Comparison of ENCODE assay signal across 9 mouse cellular contexts in genomic region chr10:128369599-128369998, GRCm38 (mm10). TPM values are rescaled to one million over a fixed set of nuclear protein-coding genes. Genes with fewer than 3 reads are reported as not detected.
DNase-seq lines count a peak whose midpoint lies in the region; ATAC-seq and TF ChIP-seq lines count a peak whose summit lies in the region.
"Had no signal": no experiment of that assay in that cellular context is flagged by ENCODE, and none has a peak within 500 bp of the region (broad histone marks: within the 10 kb centered on the region; RNA-seq: fewer than 3 reads in every experiment).

No protein-coding gene starts in this region.

- no peak for DNase-seq in heart, adult 18-20 months
- no peak for DNase-seq in G1E (ENCODE audit: low spot score)
- DNase-seq in heart, postnatal 0 days (ENCODE audit: low spot score) = no peak
- no peak for DNase-seq in adrenal gland, adult 2 months
- DNase-seq in embryo, embryonic 9.5 days (ENCODE audit: extremely low spot score) = no peak
- DNase-seq in kidney, postnatal 14 days = no peak

- TF ChIP-seq CTCF in G1E (IDR thresholded peaks at IDR 0.05; ENCODE audit: low read depth, low read length) = no peak
- TF ChIP-seq CTCF in heart, postnatal 0 days (IDR thresholded peaks at IDR 0.05; ENCODE audit: low read depth) = no peak

- peak overlapping the region; percentile 78; the same call in 1 of the 2 replicates for H3K9ac ChIP-seq in heart, embryonic 11.5 days (ENCODE audit: low read depth, low read length)
- H3K9ac ChIP-seq in heart, postnatal 0 days (replicated peaks; ENCODE audit: low read depth, low read length) = 0 out of 2 replicates have a peak overlapping the region, but pooled peaks have one; percentile 73

- H3K4me2 ChIP-seq in heart, embryonic 11.5 days = peak overlapping the region; percentile 94
- peak overlapping the region; percentile 82 for H3K4me2 ChIP-seq in heart, postnatal 0 days (ENCODE audit: low read depth, low read length)

- H3K36me3 ChIP-seq in heart, embryonic 11.5 days (ENCODE audit: control insufficient read depth, insufficient read depth, low read length) = no peaks in the 10 kb centered on the region
- peaks cover 18% of the 10 kb centered on the region for H3K36me3 ChIP-seq in G1E (replicated peaks)
- peaks cover 9% of the 10 kb centered on the region for H3K36me3 ChIP-seq in heart, postnatal 0 days (replicated peaks; ENCODE audit: control insufficient read depth, insufficient read depth, low read length)
- peaks cover 8% of the 10 kb centered on the region; the same call in 1 of the 2 replicates for H3K36me3 ChIP-seq in macrophage (ENCODE audit: inconsistent target)

- 71% methylated on average over 6 of the region's 6 CpGs for WGBS in heart, embryonic 11.5 days (ENCODE audit: insufficient replicate concordance)
- WGBS in heart, postnatal 0 days = 77% methylated on average over 6 of the region's 6 CpGs
- 90% methylated on average over 6 of the region's 6 CpGs for WGBS in macrophage (ENCODE audit: missing documents)

- no peak for ATAC-seq in heart, embryonic 11.5 days (replicated peaks; ENCODE audit: insufficient number of reproducible peaks, low FRiP score, low TSS enrichment)
- ATAC-seq in G1E (ENCODE audit: extremely low read depth, insufficient number of reproducible peaks, low FRiP score, poor library complexity, severe bottlenecking) = no peak
- ATAC-seq in heart, postnatal 0 days (ENCODE audit: insufficient read depth, low read depth) = no peak

- no peaks in the 10 kb centered on the region for H3K9me3 ChIP-seq in heart, embryonic 11.5 days (replicated peaks; ENCODE audit: control insufficient read depth, low read length)
- H3K9me3 ChIP-seq in G1E (replicated peaks) = no peaks in the 10 kb centered on the region
- H3K9me3 ChIP-seq in heart, postnatal 0 days (replicated peaks; ENCODE audit: control insufficient read depth, low read length) = no peaks in the 10 kb centered on the region

- peak overlapping the region; percentile 81 for H3K4me3 ChIP-seq in heart, embryonic 11.5 days (ENCODE audit: low read depth, low read length)
- H3K4me3 ChIP-seq in G1E (ENCODE audit: low read depth, low read length) = peak overlapping the region; percentile 82
- H3K4me3 ChIP-seq in heart, postnatal 0 days (ENCODE audit: low read depth, low read length) = 0 out of 2 replicates have a peak overlapping the region, but pooled peaks have one; percentile 79
- peak overlapping the region; percentile 38; the same call in 1 of the 2 replicates for H3K4me3 ChIP-seq in macrophage (ENCODE audit: inconsistent target)

- H3K27ac ChIP-seq in heart, embryonic 11.5 days (ENCODE audit: low read depth, low read length) = peak overlapping the region; percentile 94; the same call in 1 of the 2 replicates
- H3K27ac ChIP-seq in heart, postnatal 0 days (ENCODE audit: low read depth) = peak overlapping the region; percentile 96
- peak overlapping the region; percentile 81 for H3K27ac ChIP-seq in macrophage

- peaks cover 12% of the 10 kb centered on the region for H3K4me1 ChIP-seq in heart, embryonic 11.5 days (ENCODE audit: control insufficient read depth, insufficient read depth, low read length)
- H3K4me1 ChIP-seq in G1E (ENCODE audit: insufficient read depth, low read depth, low read length) = peaks cover 57% of the 10 kb centered on the region
- peaks cover 11% of the 10 kb centered on the region; the same call in 1 of the 2 replicates for H3K4me1 ChIP-seq in heart, postnatal 0 days (ENCODE audit: control insufficient read depth, insufficient read depth)

- peaks cover 37% of the 10 kb centered on the region for H3K79me2 ChIP-seq in macrophage (ENCODE audit: inconsistent target)

- H3K27me3 ChIP-seq in heart, embryonic 11.5 days (ENCODE audit: control insufficient read depth, insufficient read depth, low read length) = no peaks in the 10 kb centered on the region
- no peaks in the 10 kb centered on the region for H3K27me3 ChIP-seq in G1E (ENCODE audit: insufficient read depth, low read length)
- H3K27me3 ChIP-seq in heart, postnatal 0 days (ENCODE audit: control insufficient read depth, insufficient read depth, low read length) = no peaks in the 10 kb centered on the region

- TF ChIP-seq EP300 in heart, postnatal 0 days (IDR thresholded peaks at IDR 0.05; ENCODE audit: low read depth) = no peak

RNA-seq across cellular contexts. Expression of gene Coq10a, which starts 0.8 kb away (rescaled TPM):
- 12.6 and 14.0 TPM in 2 replicates for polyA plus RNA-seq in heart, embryonic 11.5 days (2014; fragmentation: Nextera tagmentation; extraction: Ambion mirVana)
- 100 to 1,000 TPM; 365 to 392 TPM for total RNA-seq in heart, adult 18-20 months (2021)
- total RNA-seq in G1E (2014; fragmentation: Nextera tagmentation) (28.8 and 29.8 TPM in 2 replicates), G1E (2017) (24.9 and 27.4 TPM in 2 replicates)
- polyA plus RNA-seq in G1E (2012) (7.3 and 8.7 TPM in 2 replicates), macrophage (2018) (20.5 to 35.2 TPM (median 25.5 TPM) in 3 replicates)
- 35.2 and 36.9 TPM in 2 replicates for total RNA-seq in heart, postnatal 0 days (2014; rRNA removed; ENCODE audit: low replicate concordance)
- 52.9 and 61.2 TPM in 2 replicates for polyA plus RNA-seq in heart, postnatal 0 days (2015; fragmentation: Nextera tagmentation; extraction: Ambion mirVana)
- 100 to 1,000 TPM in 2 of 26 experiments, 10 to 100 TPM in 24; 13.3 to 122 (median 50.9) TPM for total RNA-seq in macrophage (2018; cell fraction: chromatin; rRNA removed)
- total RNA-seq in macrophage (2018; cell fraction: cytosol; rRNA removed) = 10 to 100 TPM; 12.0 to 35.3 (median 21.6) TPM
- total RNA-seq in macrophage (2018; cell fraction: nucleus; rRNA removed) = 100 to 1,000 TPM in 3 of 26 experiments, 10 to 100 TPM in 23; 11.0 to 129 (median 43.5) TPM
- 10 to 100 TPM; 72.2 to 77.1 TPM for total RNA-seq in adrenal gland, adult 2 months (2021)
- 44.2 and 116 TPM in 2 replicates for polyA plus RNA-seq in adrenal gland, adult 2 months (2012; rRNA removed)

RNA-seq across cellular contexts. Expression of gene Ankrd52, which starts 7.3 kb away (rescaled TPM):
- polyA plus RNA-seq in heart, embryonic 11.5 days (2014; fragmentation: Nextera tagmentation; extraction: Ambion mirVana) = 9.3 and 11.7 TPM in 2 replicates
- 10 to 100 TPM; 38.1 to 40.3 TPM for total RNA-seq in heart, adult 18-20 months (2021)
- total RNA-seq in G1E (2014; fragmentation: Nextera tagmentation) = 72.9 and 80.4 TPM in 2 replicates
- 5.9 and 6.6 TPM in 2 replicates for total RNA-seq in G1E (2017)
- 68.3 and 75.9 TPM in 2 replicates for polyA plus RNA-seq in G1E (2012)
- total RNA-seq in heart, postnatal 0 days (2014; rRNA removed; ENCODE audit: low replicate concordance) = 14.3 and 17.6 TPM in 2 replicates
- polyA plus RNA-seq in heart, postnatal 0 days (2015; fragmentation: Nextera tagmentation; extraction: Ambion mirVana) = 4.2 and 4.5 TPM in 2 replicates
- 100 to 1,000 TPM in 14 of 26 experiments, 10 to 100 TPM in 12; 50.9 to 167 (median 110) TPM for total RNA-seq in macrophage (2018; cell fraction: chromatin; rRNA removed)
- total RNA-seq in macrophage (2018; cell fraction: cytosol; rRNA removed) = 10 to 100 TPM; 21.8 to 48.7 (median 34.6) TPM
- 100 to 1,000 TPM in 2 of 26 experiments, 10 to 100 TPM in 24; 40.0 to 119 (median 63.2) TPM for total RNA-seq in macrophage (2018; cell fraction: nucleus; rRNA removed)
- 23.3 to 29.3 TPM (median 26.0 TPM) in 3 replicates for polyA plus RNA-seq in macrophage (2018)
- total RNA-seq in adrenal gland, adult 2 months (2021) = 10 to 100 TPM; 48.3 to 59.3 TPM
- polyA plus RNA-seq in adrenal gland, adult 2 months (2012; rRNA removed) = 44.2 and 53.1 TPM in 2 replicates

RNA-seq across cellular contexts. Expression of gene Slc39a5, which starts 31.4 kb away (rescaled TPM):
- polyA plus RNA-seq in heart, embryonic 11.5 days (2014; fragmentation: Nextera tagmentation; extraction: Ambion mirVana) = 0.52 TPM in 1 of 2 replicates, not detected in the other
- not detected for total RNA-seq in heart, adult 18-20 months (2021)
- total RNA-seq in G1E (2014; fragmentation: Nextera tagmentation) (not detected in 2 replicates), G1E (2017) (not detected in 2 replicates)
- polyA plus RNA-seq in G1E (2012) (not detected in 2 replicates), macrophage (2018) (not detected in 3 replicates)
- total RNA-seq in heart, postnatal 0 days (2014; rRNA removed; ENCODE audit: low replicate concordance) = not detected in 2 replicates
- not detected in 2 replicates for polyA plus RNA-seq in heart, postnatal 0 days (2015; fragmentation: Nextera tagmentation; extraction: Ambion mirVana)
- under 1 TPM in 1 of 26 experiments, not detected in 25; 0.92 TPM for total RNA-seq in macrophage (2018; cell fraction: chromatin; rRNA removed)
- total RNA-seq in macrophage (2018; cell fraction: cytosol; rRNA removed) = not detected
- total RNA-seq in macrophage (2018; cell fraction: nucleus; rRNA removed) = not detected
- not detected for total RNA-seq in adrenal gland, adult 2 months (2021)
- not detected in 2 replicates for polyA plus RNA-seq in adrenal gland, adult 2 months (2012; rRNA removed)
- total RNA-seq: common myeloid progenitor, adult 5-6 weeks had no signal

RNA-seq across cellular contexts. Expression of gene Cs, which starts 32.1 kb away (rescaled TPM):
- 424 and 466 TPM in 2 replicates for polyA plus RNA-seq in heart, embryonic 11.5 days (2014; fragmentation: Nextera tagmentation; extraction: Ambion mirVana)
- 1,000 to 10,000 TPM; 1,006 to 1,090 TPM for total RNA-seq in heart, adult 18-20 months (2021)
- total RNA-seq in G1E (2014; fragmentation: Nextera tagmentation) (323 and 337 TPM in 2 replicates), G1E (2017) (175 and 181 TPM in 2 replicates)
- polyA plus RNA-seq in G1E (2012) (21.6 and 56.6 TPM in 2 replicates), macrophage (2018) (94.4 to 128 TPM (median 100 TPM) in 3 replicates)
- total RNA-seq in heart, postnatal 0 days (2014; rRNA removed; ENCODE audit: low replicate concordance) = 796 and 830 TPM in 2 replicates
- 590 and 625 TPM in 2 replicates for polyA plus RNA-seq in heart, postnatal 0 days (2015; fragmentation: Nextera tagmentation; extraction: Ambion mirVana)
- 100 to 1,000 TPM in 2 of 26 experiments, 10 to 100 TPM in 24; 40.6 to 106 (median 61.2) TPM for total RNA-seq in macrophage (2018; cell fraction: chromatin; rRNA removed)
- total RNA-seq in macrophage (2018; cell fraction: cytosol; rRNA removed) = 100 to 1,000 TPM; 102 to 144 (median 114) TPM
- 100 to 1,000 TPM in 6 of 26 experiments, 10 to 100 TPM in 20; 59.8 to 120 (median 88.4) TPM for total RNA-seq in macrophage (2018; cell fraction: nucleus; rRNA removed)
- 100 to 1,000 TPM; 391 to 444 TPM for total RNA-seq in adrenal gland, adult 2 months (2021)
- 315 and 332 TPM in 2 replicates for polyA plus RNA-seq in adrenal gland, adult 2 months (2012; rRNA removed)

RNA-seq across cellular contexts. Expression of gene Nabp2, which starts 41.7 kb away (rescaled TPM):
- 61.6 and 70.8 TPM in 2 replicates for polyA plus RNA-seq in heart, embryonic 11.5 days (2014; fragmentation: Nextera tagmentation; extraction: Ambion mirVana)
- 10 to 100 TPM; 41.0 to 42.8 TPM for total RNA-seq in heart, adult 18-20 months (2021)
- 121 and 148 TPM in 2 replicates for total RNA-seq in G1E (2014; fragmentation: Nextera tagmentation)
- total RNA-seq in G1E (2017) = 34.2 and 37.3 TPM in 2 replicates
- 152 and 197 TPM in 2 replicates for polyA plus RNA-seq in G1E (2012)
- 28.1 and 34.6 TPM in 2 replicates for total RNA-seq in heart, postnatal 0 days (2014; rRNA removed; ENCODE audit: low replicate concordance)
- polyA plus RNA-seq in heart, postnatal 0 days (2015; fragmentation: Nextera tagmentation; extraction: Ambion mirVana) = 55.5 and 56.1 TPM in 2 replicates
- 10 to 100 TPM in 12 of 26 experiments, 1 to 10 TPM in 14; 2.0 to 21.4 (median 9.2) TPM for total RNA-seq in macrophage (2018; cell fraction: chromatin; rRNA removed)
- total RNA-seq in macrophage (2018; cell fraction: cytosol; rRNA removed) = 10 to 100 TPM; 33.5 to 58.9 (median 48.1) TPM
- total RNA-seq in macrophage (2018; cell fraction: nucleus; rRNA removed) = 10 to 100 TPM in 16 of 26 experiments, 1 to 10 TPM in 10; 5.7 to 22.4 (median 12.2) TPM
- polyA plus RNA-seq in macrophage (2018) = 44.1 to 130 TPM (median 65.7 TPM) in 3 replicates
- total RNA-seq in adrenal gland, adult 2 months (2021) = 10 to 100 TPM; 79.3 to 93.8 TPM
- polyA plus RNA-seq in adrenal gland, adult 2 months (2012; rRNA removed) = 21.3 and 22.2 TPM in 2 replicates
